Mouse (Mus musculus) lung, postnatal 25 days (tissue): Measurements from ENCODE around the gene Nfkbiz.

ENCODE experiments used
- DNase-seq: peaks from one replicate; pipeline ENCODE4 v3.0.0; 2022; ENCODE audit warnings: low spot score

The Nfkbiz gene

DNA sequence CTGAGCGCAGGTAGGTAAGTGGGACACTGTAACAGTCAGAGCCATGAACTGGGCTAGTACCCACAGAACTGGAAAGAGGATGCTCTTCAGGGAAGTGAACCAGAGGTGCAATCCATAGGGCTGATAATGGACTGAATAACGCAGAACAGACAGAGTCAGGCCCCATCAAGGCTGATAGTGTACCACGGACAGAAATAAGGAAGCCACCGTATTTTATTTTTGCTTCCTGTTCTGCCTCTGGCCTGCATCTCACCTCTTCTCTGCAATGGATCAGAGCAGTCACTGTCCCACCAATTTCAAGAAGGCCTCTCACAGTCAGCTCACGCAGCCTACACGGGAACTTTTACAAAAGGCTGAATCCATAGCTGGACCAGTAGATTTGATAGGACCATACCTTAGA, 6.7 kb downstream of the Nfkbiz start:
- DNase-seq, result no peak

DNA sequence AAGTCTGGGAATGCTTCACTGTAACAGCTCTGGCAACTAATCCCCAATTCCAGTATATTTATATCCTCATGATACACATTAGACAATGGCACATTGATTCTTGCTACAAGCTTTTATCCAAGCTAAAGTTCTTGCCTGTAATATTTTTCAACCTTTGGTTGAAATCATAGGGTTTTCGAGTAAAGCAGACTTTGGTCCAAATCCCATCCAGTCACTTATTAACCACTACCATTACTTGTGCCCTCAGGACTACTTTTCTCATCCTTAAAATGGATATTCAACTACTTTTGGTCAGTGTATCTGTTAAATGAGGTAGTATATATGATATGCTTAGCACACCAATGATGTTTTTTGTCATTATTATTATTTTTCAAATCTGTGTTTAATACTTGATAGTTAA, 7.2 kb downstream of the Nfkbiz start:
- DNase-seq, result no peak

DNA sequence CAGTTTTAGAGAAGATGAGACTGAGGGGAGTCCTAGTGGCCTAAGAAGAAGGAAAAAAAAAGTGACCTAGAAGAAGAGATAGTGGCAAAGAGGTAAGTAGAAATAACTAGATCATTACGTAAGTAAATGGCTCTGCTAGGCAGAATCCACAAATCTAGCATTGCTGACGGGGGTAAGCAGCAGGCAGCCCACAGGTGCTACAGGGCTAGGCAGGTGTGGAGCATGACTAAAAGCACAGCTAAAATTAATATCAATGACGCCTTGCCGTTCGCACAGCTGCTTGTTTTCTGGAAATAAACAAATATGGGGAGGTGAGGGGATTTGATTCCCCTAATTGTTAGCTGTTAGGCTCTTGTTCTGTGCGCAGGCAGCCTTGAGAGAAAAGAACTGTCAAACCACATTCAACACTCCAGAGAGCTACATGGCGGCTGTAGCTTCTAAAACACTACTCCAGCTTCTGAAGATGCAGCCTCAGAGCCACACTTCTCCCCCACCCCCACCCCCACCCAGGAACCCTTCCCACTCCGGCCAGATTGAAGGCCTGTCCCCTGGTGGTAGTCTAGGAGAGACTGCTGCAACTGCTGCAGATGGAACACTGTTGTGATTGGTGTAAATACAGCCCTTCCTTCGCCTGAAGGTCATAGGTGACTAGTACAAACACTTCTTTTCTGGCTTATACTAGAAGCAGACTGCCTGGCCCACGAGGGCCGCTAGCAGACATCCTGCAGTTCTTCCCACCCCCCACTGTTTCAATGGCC, 15.1 kb downstream of the Nfkbiz start:
- DNase-seq, result peak; percentile 53

DNA sequence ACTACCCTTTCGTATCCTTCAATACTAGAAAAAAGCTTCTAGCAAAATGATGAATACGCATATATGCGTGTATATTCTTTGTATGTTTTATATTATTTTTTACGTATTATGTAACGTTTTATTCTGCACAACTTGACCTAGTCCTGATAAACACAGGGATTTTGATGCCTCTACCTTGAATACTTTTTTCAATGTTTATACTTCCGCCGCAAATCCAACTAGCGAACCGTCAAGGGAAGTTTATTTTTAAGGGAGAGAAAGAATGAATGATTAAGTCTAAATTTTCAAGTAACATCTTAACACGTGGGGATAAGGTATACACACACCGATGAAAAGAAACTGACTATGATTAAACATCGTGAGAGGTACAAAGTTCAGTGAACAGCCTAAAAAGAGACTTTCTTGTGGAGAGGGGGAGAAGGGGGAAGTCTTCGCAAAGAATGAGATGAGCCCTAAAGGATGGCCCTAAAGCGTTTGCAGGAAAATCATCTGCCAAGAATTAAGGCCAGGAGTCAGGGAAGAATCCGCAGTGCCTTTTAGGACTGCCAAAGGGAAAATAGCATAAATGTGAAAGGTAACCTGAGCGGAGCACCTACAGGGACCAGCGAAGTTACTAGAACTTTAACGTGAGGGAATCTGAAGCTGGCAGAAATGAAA, 15.8 kb downstream of the Nfkbiz start:
- DNase-seq, result no peak

DNA sequence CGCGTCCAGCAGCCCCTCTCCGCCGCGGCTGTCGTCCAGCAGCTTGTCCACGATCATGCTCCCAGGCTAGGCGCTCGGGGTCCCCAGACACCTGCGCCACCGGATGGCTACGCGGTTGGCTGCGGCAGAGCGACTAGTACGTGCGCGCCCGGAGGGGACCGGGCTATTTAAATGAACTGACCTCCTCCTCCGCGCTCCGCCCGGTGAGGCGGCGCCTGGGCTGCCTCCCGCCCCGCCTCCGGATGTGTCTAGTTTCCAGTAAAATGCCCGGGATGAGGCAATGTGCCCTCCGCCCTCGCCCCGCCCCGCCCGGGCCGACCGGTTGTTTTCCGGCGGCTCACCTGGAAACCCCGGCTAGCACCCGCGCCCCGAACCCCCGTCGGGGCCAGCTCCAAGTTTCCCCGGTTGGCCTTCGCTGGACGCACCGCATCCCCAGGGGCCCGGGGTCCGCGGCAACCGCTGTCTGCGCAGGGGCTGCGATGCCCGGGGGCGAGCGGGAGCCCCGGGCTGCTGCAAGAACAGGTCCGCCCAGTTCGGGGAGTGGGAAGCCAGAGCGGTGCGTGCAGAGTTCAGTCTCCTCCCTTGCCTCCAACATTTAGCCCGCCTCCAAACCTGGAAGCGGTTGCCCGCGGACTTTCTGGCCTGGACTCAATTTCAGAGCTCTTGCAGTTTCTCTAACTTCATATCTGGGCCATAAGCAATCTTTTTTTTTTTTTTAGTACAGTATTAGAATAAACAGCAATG, 16.5 kb downstream of the Nfkbiz start:
- DNase-seq, result peak; percentile 96

DNA sequence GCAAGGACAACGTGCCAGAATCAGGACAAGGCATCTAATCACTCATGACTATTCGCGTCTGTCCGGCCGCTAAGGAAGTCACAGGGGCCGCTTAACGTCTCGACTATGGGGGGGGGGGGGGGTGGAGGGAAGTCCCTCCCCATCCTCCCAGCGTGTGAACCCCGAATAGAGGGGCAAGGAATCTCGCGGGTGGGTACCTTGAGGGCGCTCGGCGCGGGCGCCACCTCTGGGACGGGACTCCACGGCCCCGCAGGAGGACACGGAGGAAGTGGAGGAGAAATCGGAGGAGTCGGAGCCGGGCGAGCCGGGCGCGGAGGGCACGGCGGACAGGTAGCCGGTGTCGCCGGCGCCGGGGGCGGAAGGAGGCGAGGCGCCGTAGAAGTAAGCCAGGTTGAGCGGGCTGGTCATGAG, 17.1 kb downstream of the Nfkbiz start:
- no peak for DNase-seq

DNA sequence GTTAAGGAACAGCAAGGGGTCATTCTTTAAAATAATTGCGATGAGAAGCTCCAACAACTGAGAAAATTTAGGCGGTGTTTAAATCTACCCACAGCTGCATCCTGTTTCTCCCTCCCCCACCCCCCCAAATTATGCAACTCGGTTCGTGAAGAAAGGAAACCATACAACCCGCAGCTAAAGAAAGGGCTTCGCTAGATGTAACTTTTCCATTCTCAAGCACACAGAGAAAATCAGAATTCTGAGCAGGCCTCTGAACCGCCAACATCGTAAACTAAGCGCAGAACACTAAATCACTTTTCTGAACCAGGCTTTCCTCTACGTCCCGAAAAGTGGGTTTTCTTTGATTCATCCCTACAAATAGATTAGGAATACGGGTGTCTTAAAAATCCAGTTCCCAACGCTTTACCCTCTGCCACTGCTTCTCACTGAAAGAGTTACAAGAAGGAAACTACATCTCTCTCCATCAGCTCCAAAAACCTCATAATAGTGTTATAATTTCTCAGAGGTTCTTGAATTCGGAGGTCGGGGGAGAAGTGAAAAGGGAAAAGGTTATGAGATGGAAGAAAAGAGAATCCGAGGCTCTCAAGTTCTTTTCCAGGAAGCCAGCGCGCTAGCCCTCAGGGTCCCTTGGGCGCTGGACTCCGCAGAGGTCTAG, 17.7 kb downstream of the Nfkbiz start:
- no peak for DNase-seq

DNA sequence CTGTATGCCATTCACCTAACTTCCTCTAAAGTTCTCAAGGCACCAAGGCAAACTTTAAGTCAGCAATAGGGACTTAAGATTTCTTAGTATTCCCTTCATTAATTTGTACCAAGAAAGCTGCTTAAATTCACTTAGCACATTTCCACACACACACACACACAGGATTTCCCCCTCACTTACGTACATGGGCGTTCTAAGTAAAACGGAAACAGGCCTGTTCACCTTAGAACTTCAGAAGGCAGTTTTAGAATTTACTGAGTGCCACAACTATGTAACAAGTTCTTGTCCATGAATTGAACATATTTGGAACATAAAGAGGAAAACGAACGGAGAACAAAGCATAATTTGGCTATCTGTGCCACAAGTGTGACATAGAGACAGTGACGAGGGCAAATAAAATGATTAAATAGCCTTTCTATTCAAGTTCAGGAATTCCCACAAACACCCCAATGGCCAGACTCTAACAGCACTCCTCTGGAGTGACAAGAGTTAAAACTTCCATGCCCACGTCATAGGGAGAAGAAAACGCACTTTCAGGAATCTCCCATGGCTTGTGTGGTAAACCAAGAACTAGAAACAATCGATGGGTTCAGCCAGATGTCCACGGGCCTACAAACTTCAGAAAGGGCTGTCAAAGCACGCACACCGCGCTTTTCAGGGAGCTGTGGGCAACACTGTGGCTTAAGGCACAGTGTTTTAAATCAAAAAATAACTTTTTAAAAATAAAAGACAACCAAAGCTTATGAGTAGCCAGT, 18.4 kb downstream of the Nfkbiz start:
- peak; percentile 39 for DNase-seq

DNA sequence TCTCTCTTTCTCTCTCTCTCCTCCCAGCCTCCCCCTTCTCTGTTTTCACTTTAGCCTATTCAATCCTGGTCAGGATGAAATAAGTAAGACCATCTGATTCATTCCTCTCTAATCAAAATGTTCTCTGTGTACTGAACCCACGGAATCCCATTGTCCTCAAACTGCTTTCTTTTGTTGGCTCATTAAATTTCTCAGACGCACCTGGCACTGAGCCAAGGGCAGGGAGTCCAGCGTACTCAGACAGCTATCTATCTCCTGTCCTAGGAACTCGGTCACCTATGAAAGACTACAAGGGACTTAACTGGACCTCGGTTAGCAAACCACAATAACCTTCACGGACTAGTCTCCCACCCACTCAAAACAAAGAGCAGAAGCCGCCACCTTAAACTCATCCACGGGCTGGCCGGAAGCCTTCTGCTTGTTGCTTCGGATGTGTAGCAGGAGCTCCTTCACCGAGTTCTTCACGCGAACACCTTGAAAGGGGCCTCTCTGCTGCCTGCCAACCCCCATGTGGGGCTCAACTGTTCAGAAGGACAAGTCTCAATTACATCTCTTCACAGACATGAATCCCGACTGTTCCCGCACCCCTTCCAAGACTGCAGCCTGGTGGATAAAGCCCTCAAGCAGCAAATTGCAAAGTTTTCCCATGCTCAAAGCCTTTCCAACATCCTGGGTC, 19.4 kb downstream of the Nfkbiz start:
- no peak for DNase-seq

DNA sequence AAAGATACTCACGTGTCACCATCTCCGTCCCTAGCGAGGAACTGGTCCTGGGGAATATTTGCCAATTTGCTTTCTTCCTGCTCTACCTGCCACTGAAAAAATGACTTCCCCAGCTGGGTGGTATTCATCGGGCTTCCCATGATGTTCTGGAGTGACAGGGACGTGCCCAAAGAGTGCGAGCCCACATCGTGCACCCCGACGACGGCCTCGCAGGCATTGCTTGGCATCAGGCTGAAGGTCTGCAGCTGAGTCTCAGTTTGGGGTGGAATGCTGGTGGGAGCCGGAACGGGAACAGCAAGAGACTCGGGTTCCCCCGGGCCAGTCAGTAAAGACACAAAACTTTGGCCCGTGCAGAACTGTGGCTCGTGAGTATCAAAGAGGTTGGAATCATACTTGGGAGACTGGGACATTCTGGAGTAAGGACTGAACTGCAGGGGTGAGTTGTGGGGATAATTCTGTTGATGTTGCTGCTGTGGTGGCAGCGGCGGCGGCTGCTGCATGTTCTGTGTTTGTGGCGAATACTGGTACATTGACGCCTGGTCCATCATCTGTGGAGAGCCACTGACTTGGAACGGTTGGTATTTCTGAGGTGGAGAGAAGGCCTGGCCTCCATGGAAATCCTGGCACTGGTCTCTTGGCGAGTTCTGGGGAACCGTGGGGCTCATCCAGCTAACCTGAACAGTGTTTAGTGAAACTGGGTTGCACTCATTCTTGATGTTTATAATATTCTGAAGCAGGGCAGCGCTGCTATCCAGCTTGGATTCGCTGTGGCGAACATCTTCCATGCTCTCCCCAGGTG, 20.8 kb downstream of the Nfkbiz start:
- no peak for DNase-seq

DNA sequence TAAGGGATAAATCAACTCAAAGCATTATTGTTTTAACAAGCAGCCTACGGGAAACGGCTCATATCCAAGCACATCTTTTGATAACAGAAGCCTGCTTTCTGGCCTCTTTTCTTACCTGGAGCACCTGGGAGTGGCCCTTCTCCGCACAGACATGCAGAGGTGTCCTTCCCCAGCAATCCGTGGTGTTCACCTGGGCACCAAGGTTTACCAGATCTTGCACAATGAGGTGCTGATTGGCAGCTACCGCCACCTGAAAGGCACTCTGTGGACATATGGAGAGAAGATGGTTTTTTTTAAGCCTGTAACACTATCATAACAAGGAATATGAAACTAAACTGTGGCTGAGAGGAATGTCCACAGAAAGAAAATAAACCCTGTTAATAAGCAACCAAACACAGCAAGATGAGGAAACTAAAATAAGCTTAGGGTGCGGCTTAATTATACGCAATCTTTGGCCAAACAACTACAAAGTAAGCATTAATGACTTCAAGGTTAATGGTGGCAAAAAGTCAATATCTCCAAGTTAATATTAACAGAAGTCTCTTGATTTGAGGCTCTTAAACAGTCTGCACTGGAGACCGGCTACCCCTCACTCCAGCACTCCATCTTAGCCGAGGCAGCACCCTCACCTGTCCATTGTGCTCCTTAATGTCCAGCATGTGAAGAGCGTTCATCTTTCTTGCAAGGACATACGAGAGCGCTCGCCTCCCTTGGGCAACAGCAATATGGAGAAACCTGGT, 22.3 kb downstream of the Nfkbiz start:
- DNase-seq, result peak; percentile 59

DNA sequence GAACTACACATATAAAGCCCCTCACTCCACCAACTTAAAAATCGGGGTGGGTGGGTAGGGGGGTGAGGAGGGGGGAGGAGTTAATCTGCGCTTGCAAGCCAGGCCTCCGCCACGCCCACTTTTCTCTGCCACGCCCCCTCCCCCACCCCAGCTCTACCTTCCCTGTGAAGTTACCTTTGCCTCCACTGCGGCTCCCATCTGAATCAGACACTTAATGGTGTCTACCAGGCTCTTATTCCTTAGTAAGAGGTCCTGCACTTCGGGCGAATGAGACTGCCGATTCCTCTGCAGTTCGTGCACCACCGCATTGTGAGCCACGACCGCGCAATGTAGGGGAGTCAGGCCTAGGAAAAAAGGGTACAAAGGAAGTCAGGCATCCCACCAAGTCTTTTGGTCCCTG, 23.2 kb downstream of the Nfkbiz start:
- DNase-seq, result no peak

DNA sequence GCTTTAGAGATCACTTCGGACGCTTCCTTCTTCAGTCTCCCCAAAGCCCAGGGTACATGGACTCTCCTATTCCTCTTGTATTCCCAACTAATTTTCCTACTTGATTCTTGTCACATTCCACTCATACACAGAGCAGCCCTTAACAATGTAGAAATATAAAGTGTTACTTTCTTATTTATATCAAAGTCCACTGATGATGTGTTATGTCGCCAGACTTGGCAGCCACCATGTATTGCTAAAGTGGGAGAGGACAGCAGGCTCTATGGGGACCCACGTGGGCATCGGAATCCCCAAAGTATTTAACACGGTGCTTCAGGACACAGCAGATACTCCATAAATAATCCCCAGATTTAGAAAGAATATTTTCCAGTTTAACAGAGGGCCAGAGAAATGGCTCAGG, 24.0 kb downstream of the Nfkbiz start:
- no peak for DNase-seq

DNA sequence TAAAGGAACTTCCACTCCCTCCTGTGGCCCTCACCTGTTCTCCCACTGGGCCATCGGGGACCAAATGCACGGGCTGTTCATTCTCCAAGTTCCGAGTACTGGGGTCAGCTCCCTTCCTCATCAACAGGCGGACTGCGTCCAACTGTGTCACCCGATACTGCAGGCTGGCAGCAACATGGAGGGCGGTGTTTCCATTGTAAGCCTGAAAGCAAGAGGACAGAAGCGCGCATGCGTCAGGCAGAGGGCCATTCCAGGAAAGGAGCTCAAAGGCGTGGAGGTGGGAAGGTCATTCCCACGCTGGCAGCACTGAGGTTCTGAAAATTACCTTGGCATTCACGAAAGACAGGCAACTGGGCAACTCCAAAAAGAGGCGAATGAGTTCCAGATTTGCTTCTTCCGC, 24.8 kb downstream of the Nfkbiz start:
- DNase-seq, result no peak

DNA sequence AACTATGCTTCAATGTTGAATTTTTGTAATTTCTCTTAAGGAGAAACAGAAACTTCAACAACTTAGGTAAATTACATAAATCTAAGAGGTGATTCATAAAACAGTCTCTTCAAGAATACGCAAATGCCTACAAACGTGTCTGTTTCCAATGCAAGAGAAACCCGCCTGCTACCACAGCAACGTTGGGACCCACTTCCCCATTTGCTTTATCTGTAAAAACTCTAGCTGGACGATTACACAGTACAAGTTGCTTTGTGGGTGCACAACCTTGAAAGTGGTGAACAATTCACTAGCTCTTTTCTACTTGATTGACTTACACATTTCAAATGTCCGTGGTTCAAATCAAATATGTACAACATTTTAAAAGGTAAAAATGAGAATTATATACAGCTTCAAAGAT, 26.9 kb downstream of the Nfkbiz start:
- DNase-seq, result no peak

DNA sequence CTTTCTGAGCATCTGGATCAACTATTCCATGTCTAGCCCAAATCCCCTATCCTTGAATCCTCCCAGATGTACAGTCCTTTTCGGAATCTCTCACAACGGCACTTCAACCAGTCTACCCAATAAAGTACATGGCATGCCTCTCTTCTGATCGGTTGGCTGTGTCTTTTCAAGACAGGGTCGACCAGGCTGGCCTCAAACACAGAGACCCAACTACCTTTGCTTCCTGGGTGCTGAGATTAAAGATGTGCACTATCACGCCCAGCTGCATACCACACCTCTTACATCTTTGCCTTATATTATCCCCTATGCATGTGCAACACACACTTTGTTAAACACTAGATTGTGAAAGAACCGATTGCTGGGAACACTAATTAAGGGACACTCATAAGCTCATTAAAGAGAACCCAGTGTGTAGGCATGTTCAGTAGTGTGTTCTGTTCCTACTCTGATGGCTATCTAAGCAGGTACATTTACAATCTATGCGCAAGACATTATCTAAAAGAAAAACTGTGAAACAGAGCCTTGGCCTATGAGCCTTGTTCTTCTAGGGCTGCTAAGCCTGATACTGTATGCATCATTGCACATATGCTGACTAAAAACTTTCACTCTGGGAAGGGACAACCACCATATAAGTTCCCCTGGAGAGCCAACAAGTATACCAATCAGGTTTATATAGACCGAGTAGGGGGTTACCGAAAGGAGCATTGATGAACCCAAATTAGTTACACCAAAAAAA, 28.8 kb downstream of the Nfkbiz start:
- DNase-seq, result no peak

DNA sequence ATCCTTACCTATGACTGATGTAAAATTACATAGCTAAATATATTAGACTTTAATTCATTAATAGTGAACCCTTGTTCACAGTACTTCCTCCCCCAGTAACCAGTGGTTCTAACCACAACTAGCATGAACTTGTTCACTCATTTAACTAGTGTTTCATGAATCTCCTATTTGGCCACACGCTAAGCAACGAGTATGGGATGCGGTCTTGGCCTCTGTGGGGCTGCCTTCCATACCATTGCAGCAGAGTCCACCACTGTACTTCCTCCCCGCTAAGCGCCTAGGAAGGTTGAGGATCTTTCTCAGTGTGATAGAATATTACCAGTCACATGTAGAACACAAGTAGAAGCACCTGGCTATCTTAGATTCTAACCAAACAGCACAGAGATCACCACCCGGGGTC, 29.4 kb downstream of the Nfkbiz start:
- DNase-seq, result no peak

DNA sequence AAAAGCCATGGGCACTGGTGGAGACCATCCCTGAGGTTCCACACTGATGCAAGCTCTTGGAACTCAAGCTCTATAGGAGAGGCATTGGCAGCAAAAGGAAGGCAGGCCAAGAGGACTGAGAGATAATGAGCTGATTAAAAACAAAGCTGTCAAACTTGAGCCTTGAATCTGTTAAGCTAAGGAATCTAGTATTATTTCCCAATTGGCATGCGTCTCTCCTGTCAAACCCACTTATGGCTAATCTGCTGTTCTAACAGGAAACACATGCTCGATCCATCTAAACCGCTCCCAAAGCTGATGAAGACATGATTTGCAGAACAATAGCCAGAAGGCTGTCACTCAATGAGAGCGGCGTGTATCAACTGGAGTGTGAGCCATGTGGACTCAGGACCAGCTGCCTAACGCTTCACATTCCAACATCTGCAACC, 31.2 kb downstream of the Nfkbiz start:
- peak; percentile 49 for DNase-seq

DNA sequence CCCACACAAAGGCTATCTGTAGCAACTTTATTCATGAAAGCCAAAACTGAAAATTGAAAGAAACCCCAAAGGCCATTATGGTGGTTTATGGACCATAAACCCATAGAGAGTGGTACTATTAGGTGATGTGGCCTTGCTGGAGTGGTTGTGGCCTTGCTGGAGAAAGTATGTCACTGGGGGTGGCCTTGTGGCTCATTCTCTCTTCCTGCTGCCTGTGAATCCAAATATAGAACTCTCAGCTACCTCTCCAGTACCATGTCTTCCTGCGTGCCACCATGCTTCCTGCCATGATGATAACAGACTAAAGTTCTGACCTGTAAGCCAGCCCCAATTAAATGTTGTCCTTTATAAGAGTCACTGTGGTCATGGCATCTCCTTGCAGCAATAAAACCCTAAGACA, 33.9 kb downstream of the Nfkbiz start:
- DNase-seq, result no peak
